Mouse (Mus musculus): Measurements from ENCODE around the gene Smarce1. TPM values are rescaled to one million over a fixed set of nuclear protein-coding genes. Genes with fewer than 3 reads are reported as not detected.
"Not testable (repeated sequence)": the region's sequence is repeated elsewhere in the genome, so short reads cannot be mapped to it uniquely, and the experiment has no call there.

Gene Smarce1
- 10 to 100 TPM; 26.2 to 31.9 TPM for total RNA-seq (2021)
- long read RNA-seq, experiment 1, transcript Smarce1-201 (11 exons, 2,919 nt): major isoform, 18 of 34 reads
- long read RNA-seq, experiment 1, partial matches to known transcripts: 4 of 34 reads
- long read RNA-seq, experiment 1, other reads (novel, unspliced or antisense): 9 of 34 reads
- long read RNA-seq, experiment 2, transcript Smarce1-201 (11 exons, 2,919 nt): major isoform, 20 of 29 reads
- long read RNA-seq, experiment 2, partial matches to known transcripts: 5 of 29 reads
- long read RNA-seq, experiment 2, other reads (novel, unspliced or antisense): 3 of 29 reads

- intact Hi-C loops (cut with DNase I): no loop called here
- DNase-seq: peak; percentile 60 to 82
Measured at GRCm38 (mm10) chr11:99230261-99231048, at the start of gene Smarce1. Smarce1 (minus strand) TSS chr11:99231017.

- intact Hi-C loops (cut with DNase I): no loop called here
- DNase-seq: no peak
Measured at GRCm38 (mm10) chr11:99279986-99280385, 49.2 kb upstream of the Smarce1 start.

- no peak for DNase-seq
- intact Hi-C loops (cut with DNase I): no loop called here
Measured at GRCm38 (mm10) chr11:99276786-99277185, 46.0 kb upstream of the Smarce1 start.

- intact Hi-C loops (cut with DNase I): no loop called here
- no peak for DNase-seq
Measured at GRCm38 (mm10) chr11:99275624-99276023, 44.8 kb upstream of the Smarce1 start.

GRCm38 (mm10) chr11:99272721-99273120 lies 41.9 kb upstream of the Smarce1 start:
- intact Hi-C loops (cut with DNase I): no loop called here

GRCm38 (mm10) chr11:99269192-99269591 lies 38.4 kb upstream of the Smarce1 start:
- no peak for DNase-seq
- intact Hi-C loops (cut with DNase I): no loop called here

More at GRCm38 (mm10) chr11:99272721-99273120, 41.9 kb upstream of the Smarce1 start:
- DNase-seq: no peak

GRCm38 (mm10) chr11:99265796-99266195 lies 35.0 kb upstream of the Smarce1 start:
- intact Hi-C loops (cut with DNase I): no loop called here
- no peak for DNase-seq

GRCm38 (mm10) chr11:99265220-99265619 lies 34.4 kb upstream of the Smarce1 start:
- DNase-seq: no peak

GRCm38 (mm10) chr11:99256213-99256612 lies 25.4 kb upstream of the Smarce1 start:
- DNase-seq: no peak
- intact Hi-C loops (cut with DNase I): no loop called here

More at GRCm38 (mm10) chr11:99265220-99265619, 34.4 kb upstream of the Smarce1 start:
- intact Hi-C loops (cut with DNase I): no loop called here

GRCm38 (mm10) chr11:99255316-99255715 lies 24.5 kb upstream of the Smarce1 start:
- DNase-seq: no peak
- intact Hi-C loops (cut with DNase I): no loop called here

GRCm38 (mm10) chr11:99253893-99254292 lies 23.1 kb upstream of the Smarce1 start:
- intact Hi-C loops (cut with DNase I): no loop called here
- DNase-seq: no peak

GRCm38 (mm10) chr11:99252671-99253070 lies 21.9 kb upstream of the Smarce1 start:
- DNase-seq: no peak
- intact Hi-C loops (cut with DNase I): no loop called here

GRCm38 (mm10) chr11:99250666-99251065 lies 19.8 kb upstream of the Smarce1 start:
- DNase-seq: no peak
- intact Hi-C loops (cut with DNase I): no loop called here

- DNase-seq: no peak
- intact Hi-C loops (cut with DNase I): no loop called here
Measured at GRCm38 (mm10) chr11:99250241-99250640, 19.4 kb upstream of the Smarce1 start.

- no peak for DNase-seq
- intact Hi-C loops (cut with DNase I): loop anchor here (2.0 kb wide), 1 partner anchor 44 kb away; no protein-coding TSS in a partner anchor
Measured at GRCm38 (mm10) chr11:99249115-99249514, 18.3 kb upstream of the Smarce1 start.

- intact Hi-C loops (cut with DNase I): loop anchor here (2.0 kb wide), 1 partner anchor 45 kb away; no protein-coding TSS in a partner anchor
Measured at GRCm38 (mm10) chr11:99247916-99248315, 17.1 kb upstream of the Smarce1 start.

GRCm38 (mm10) chr11:99244519-99244918 lies 13.7 kb upstream of the Smarce1 start:
- intact Hi-C loops (cut with DNase I): loop anchor here (2.0 kb wide), 1 partner anchor 36 kb away; no protein-coding TSS in a partner anchor
- not testable (repeated sequence) for DNase-seq

More at GRCm38 (mm10) chr11:99247916-99248315, 17.1 kb upstream of the Smarce1 start:
- no peak for DNase-seq

GRCm38 (mm10) chr11:99243820-99244374 lies 13.1 kb upstream of the Smarce1 start, which contains the start of gene Krt222:
Krt222 (minus strand) TSS chr11:99244085.
- peak in 1 of 2 experiments; percentile 17 for DNase-seq
- intact Hi-C loops (cut with DNase I): loop anchor here (2.0 kb wide), 1 partner anchor 35 kb away; no protein-coding TSS in a partner anchor

GRCm38 (mm10) chr11:99243200-99243819 lies 12.5 kb upstream of the Smarce1 start:
- intact Hi-C loops (cut with DNase I): no loop called here
- DNase-seq: no peak

- intact Hi-C loops (cut with DNase I): no loop called here
- no peak for DNase-seq
Measured at GRCm38 (mm10) chr11:99242056-99242455, 11.2 kb upstream of the Smarce1 start.

Data from gastrocnemius, postnatal 36 days (tissue).